Mouse (Mus musculus) lung, adult 18-20 months (tissue): ENCODE measurements around the gene 4921530L21Rik.

Source experiments
- DNase-seq, 2 experiments: peaks; one replicate each; pipeline ENCODE4 v3.0.0; 2022; ENCODE audit warnings: mixed read lengths in 2 of 2

4921530L21Rik gene

GRCm38 (mm10) chr14:95880954-95881353, at the start of gene 4921530L21Rik:
4921530L21Rik (plus strand) TSS chr14:95881254.
- DNase-seq, result no peak

- no peak for DNase-seq
These were observed 47.2 kb upstream of the 4921530L21Rik start for GRCm38 (mm10) chr14:95833866-95834265.

DNA sequence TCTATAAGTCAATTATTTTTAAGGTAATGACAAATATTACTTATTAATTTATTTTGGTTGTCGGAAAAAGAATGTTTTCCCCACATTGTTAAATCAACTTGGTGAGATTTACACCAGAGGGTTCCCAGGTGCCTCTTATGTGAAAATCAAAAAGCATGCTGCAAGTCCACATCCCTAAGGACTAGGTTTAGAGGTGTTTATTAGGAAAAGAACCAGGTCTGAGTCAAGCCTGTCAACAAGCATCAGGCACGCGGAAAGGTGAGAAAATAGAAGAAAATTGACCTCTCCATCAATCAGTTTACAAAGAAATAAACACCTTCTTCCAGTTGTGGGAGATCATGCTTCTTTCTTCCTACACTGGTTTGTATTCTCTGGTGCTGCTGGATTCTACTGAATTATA, 18.1 kb upstream of the 4921530L21Rik start:
- DNase-seq, result no peak

- DNase-seq, result no peak
These were observed 15.2 kb upstream of the 4921530L21Rik start for GRCm38 (mm10) chr14:95865676-95866416.

GRCm38 (mm10) chr14:95872020-95872419, 9.0 kb upstream of the 4921530L21Rik start:
- no peak for DNase-seq

GRCm38 (mm10) chr14:95876785-95877510, 4.1 kb upstream of the 4921530L21Rik start:
- no peak for DNase-seq

GRCm38 (mm10) chr14:95877548-95877947, 3.5 kb upstream of the 4921530L21Rik start:
- no peak for DNase-seq

GRCm38 (mm10) chr14:95899458-95899857, 18.4 kb downstream of the 4921530L21Rik start:
- no peak for DNase-seq

GRCm38 (mm10) chr14:95904591-95905095, 23.6 kb downstream of the 4921530L21Rik start:
- no peak for DNase-seq

DNA sequence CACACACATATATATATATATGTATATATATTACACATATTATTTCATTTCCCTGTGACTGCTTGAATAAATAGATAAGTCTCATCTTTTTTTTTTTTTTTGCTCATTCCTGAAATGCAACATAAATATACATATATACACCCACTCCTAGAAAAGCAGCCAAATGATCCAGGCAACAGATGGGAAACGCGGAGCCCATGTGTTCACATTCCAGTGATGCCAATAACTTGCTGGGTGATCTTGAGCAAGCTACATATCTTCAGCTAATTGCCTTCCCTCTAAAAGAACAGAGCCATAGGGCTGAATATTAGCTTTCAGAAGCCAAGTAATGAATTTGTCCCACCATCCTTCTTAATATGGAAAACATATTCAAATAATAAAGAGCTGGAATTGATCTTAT, 32.2 kb downstream of the 4921530L21Rik start:
- DNase-seq, result no peak

DNA sequence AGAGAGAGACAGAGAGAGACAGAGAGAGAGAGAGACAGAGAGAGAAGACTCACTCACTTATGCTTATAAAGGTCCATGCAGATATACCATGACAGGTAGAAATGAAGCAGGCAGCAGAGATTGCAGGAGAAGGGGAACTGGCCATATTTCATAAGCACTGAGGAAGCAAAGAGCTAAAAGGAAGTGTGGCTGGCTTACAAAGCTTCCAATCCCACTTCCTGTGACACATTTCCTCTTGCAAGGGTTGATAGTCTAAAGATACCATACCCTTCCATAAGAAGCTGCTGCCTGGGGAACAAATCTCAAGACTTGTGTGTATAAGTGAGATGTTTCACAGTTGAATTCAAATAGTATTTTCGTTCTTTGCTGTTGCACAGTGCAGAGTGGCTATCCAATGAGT, 45.7 kb downstream of the 4921530L21Rik start:
- DNase-seq, result no peak

- no peak for DNase-seq
These were observed 47.0 kb downstream of the 4921530L21Rik start for GRCm38 (mm10) chr14:95927810-95928785.
